Mouse (Mus musculus) lung, embryonic 14.5 days (tissue): ENCODE measurements at regions not wholly inside any gene's neighbourhood (a gene's known extent, or its start where the extent isn't known, plus 50 kb on each side); places are given as distances from the start of the nearest gene placed in this dataset.

Experiments used
- ATAC-seq: fragments of 200-750 bp; cut with Nextera tagmentation; 2 replicates; pipeline ENCODE4 v1.8.0; 2017; ENCODE audit warnings: mild to moderate bottlenecking, moderate TSS enrichment, moderate library complexity; ENCODE audit not compliant: insufficient read depth
- DNase-seq: peaks from one replicate; pipeline ENCODE4 v3.0.0-alpha.2; 2015
- H3K27ac ChIP-seq: fragments of 300-500 bp; sonication (generic); 2 replicates; pipeline ENCODE4 v1.5.1; 2014; ENCODE audit warnings: low read depth, mild to moderate bottlenecking, moderate library complexity
- H3K27me3 ChIP-seq: fragments of 300-500 bp; sonication (generic); 2 replicates; pipeline ENCODE4 v1.6.1; 2014; ENCODE audit warnings: low read length, control low read depth; ENCODE audit not compliant: insufficient read depth
- H3K36me3 ChIP-seq: fragments of 300-500 bp; sonication (generic); 2 replicates; pipeline ENCODE4 v1.6.1; 2014; ENCODE audit warnings: control low read depth; ENCODE audit not compliant: insufficient read depth
- H3K4me1 ChIP-seq: fragments of 300-500 bp; sonication (generic); 2 replicates; pipeline ENCODE4 v1.6.1; 2014; ENCODE audit warnings: antibody characterized with exemption, control low read depth; ENCODE audit not compliant: insufficient read depth
- H3K4me2 ChIP-seq: fragments of 300-500 bp; sonication (generic); 2 replicates; pipeline ENCODE4 v1.6.1; 2014; ENCODE audit warnings: mild to moderate bottlenecking
- H3K4me3 ChIP-seq: fragments of 300-500 bp; sonication (generic); 2 replicates; pipeline ENCODE4 v1.5.1; 2014; ENCODE audit warnings: low read depth, low read length
- H3K9ac ChIP-seq: fragments of 300-500 bp; sonication (generic); 2 replicates; pipeline ENCODE4 v1.6.1; 2014
- H3K9me3 ChIP-seq: fragments of 300-500 bp; sonication (generic); 2 replicates; pipeline ENCODE4 v1.6.1; 2016; ENCODE audit warnings: low read depth, low read length, control low read depth
- CTCF ChIP-seq: IDR thresholded peaks from 2 replicates; pipeline ENCODE4 v1.5.1; 2016; ENCODE audit warnings: antibody characterized with exemption, low read depth
- WGBS: fragments of 180-500 bp; shearing (Covaris S2); extraction: QIAGEN DNeasy Blood & Tissue Kit; methylation state at CpG from one replicate; pipeline ENCODE4 v1.1.7; 2014; 5-methylcytosine and 5-hydroxymethylcytosine counted together

DNA sequence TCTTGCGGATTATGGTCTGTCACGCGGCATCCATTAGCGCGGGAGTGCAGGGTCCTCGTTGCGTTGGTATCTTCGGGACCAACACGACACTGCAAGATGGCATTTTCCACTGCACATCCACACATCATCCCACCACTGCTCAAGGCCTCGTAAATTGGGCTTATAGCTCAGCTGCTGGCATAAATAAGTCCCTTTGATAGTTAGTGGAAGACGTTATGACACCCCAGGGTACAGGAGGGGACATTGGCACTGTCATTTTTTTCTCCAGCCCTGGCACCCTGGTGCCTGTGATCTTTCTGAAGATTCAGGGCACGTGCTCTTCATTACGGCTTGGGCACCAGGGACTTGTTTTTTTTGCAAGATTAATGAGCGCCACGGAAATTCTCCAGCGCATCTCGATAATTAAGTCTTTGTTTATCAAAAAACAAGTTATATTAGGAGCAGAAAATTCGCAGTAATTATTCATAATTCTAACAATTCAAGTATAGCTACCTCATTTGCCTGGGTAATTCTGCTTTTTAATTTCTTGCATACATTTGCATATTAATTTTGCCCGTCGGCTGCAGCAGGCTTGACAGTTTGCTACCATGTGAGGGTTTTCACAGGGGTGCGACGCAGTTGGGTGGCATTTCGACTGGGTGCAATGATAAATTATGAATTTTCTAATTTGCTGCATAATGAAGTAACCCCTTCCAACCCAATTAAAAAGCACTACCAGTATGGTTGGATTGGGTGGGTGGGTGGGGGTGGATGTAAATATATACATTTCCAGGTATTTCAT, 119.1 kb downstream of the Vrk1 start:
- WGBS, result 90% methylated on average over 23 of the region's 23 CpGs
- Histone ChIP-seq H3K9ac (no peak overlapping the region), H3K9me3 (no peaks in the 10 kb centered on the region), H3K27ac (no peak overlapping the region), H3K4me2 (no peak overlapping the region), H3K36me3 (no peaks in the 10 kb centered on the region), H3K27me3 (no peaks in the 10 kb centered on the region), H3K4me3 (no peak overlapping the region), H3K4me1 (no peaks in the 10 kb centered on the region)
- ATAC-seq, result no peak
- DNase-seq, result no peak
- TF ChIP-seq CTCF, result no peak

DNA sequence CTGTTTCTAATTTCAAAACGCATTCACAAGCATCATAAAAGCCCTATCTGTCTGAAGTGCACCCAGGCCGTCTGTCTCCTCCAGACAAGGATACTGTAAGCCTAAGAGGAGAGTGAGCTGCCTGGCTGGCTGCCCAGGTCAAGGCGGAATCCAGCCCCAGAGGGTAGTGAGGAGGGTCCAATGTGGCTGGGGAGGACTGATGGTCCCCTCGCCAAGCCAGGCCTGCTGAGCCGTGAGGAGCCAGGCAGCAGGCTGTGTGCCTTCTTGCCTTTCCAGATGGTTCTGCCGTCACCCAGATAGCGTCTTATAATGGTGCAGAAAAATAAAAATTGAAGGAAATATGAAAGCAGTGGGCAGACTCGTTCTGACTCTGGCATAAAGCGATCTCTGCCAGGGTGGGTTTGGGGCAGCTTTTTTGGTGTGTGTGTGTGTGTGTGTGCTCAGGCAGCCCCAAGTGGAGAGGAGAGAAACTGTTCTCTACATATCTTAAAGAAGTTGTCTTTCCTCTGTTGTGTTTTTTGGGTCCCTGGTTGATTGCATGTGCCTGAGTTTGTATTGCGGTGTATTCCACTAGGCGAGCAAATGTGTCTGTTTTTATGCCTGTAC, 120.1 kb downstream of the Vrk1 start:
- Histone ChIP-seq H3K36me3 (no peaks in the 10 kb centered on the region), H3K9me3 (no peaks in the 10 kb centered on the region), H3K27me3 (no peaks in the 10 kb centered on the region), H3K4me2 (no peak overlapping the region), H3K27ac (no peak overlapping the region), H3K9ac (no peak overlapping the region), H3K4me3 (no peak overlapping the region), H3K4me1 (no peaks in the 10 kb centered on the region)
- WGBS, result 66% methylated on average over 11 of the region's 11 CpGs
- DNase-seq, result no peak
- ATAC-seq, result no peak
- no peak for TF ChIP-seq CTCF

DNA sequence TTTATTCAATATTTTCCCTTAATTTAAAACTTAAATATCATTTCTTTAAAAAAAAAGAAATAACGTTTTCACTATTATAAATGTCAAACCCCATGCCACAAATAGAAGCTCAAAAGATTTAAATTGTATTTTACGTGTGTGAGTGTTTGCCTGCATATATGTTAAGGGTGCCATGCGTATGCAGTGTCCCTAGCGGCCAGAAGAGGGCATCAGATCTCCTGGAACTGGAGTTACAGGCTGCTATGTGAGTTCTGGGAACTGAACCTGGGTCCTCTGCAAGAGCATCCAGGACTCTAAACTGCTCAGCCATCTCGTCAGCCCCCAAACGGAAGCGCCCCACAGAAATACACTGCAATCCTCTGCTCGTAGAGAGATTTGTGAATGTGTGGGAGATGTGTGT, 122.7 kb downstream of the Vrk1 start:
- Histone ChIP-seq H3K4me1 (no peaks in the 10 kb centered on the region), H3K9ac (no peak overlapping the region), H3K4me3 (no peak overlapping the region), H3K4me2 (no peak overlapping the region), H3K27ac (no peak overlapping the region), H3K36me3 (no peaks in the 10 kb centered on the region), H3K27me3 (no peaks in the 10 kb centered on the region), H3K9me3 (no peaks in the 10 kb centered on the region)
- ATAC-seq (no peak), DNase-seq (no peak)
- 86% methylated on average over 8 of the region's 8 CpGs for WGBS
- no peak; the same call in 1 of the 2 replicates for TF ChIP-seq CTCF

DNA sequence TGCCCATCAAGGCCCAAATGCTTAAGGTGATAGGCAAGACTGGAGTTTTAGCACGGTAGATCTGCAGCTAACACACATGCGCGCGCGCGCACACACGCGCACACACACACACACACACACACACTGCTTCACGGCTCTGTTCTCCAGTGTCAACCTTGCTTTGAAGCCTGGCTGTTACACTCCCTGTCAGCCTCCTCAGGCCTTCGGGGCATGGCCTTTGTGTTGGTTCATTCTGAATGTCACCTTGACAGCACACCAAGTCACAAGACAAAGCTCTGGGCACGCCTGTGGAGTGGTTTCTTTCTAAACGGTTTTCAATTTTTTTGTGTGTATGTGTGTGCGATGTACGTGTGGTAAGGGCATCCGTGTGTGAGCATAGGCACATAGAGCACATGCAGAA, 128.4 kb downstream of the Vrk1 start:
- no peak overlapping the region for H3K9ac ChIP-seq
- no peak overlapping the region for H3K27ac ChIP-seq
- no peak for TF ChIP-seq CTCF
- H3K27me3 ChIP-seq, result no peaks in the 10 kb centered on the region
- H3K4me1 ChIP-seq, result no peaks in the 10 kb centered on the region
- WGBS, result 88% methylated on average over 15 of the region's 15 CpGs
- no peak for DNase-seq
- H3K4me3 ChIP-seq, result no peak overlapping the region
- no peaks in the 10 kb centered on the region for H3K9me3 ChIP-seq
- no peaks in the 10 kb centered on the region for H3K36me3 ChIP-seq
- H3K4me2 ChIP-seq, result no peak overlapping the region
- no peak for ATAC-seq

DNA sequence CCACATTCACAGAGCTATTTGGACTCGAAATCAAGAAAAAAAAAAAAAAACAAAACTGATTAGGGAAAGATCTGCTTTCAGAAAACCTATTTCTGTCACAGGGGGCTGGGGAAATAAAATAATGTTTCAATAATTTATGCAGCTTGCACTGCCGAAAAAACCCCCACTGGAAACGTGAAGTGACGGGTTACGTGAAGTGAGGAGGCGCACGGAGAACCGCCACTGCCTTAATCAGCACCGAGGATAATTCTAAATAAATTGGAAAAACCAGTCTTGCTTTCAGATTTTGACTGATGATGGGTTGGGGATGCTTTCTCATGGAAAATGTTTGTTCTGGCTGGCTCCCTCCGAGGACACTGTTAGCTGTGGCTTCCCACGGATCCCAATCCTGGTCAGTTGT, 129.5 kb downstream of the Vrk1 start:
- H3K9me3 ChIP-seq, result no peaks in the 10 kb centered on the region
- no peaks in the 10 kb centered on the region for H3K4me1 ChIP-seq
- no peak overlapping the region for H3K4me2 ChIP-seq
- no peak overlapping the region for H3K27ac ChIP-seq
- no peak for DNase-seq
- ATAC-seq, result no peak
- 74% methylated on average over 11 of the region's 11 CpGs for WGBS
- no peak for TF ChIP-seq CTCF
- no peak overlapping the region for H3K9ac ChIP-seq
- H3K4me3 ChIP-seq, result no peak overlapping the region
- no peaks in the 10 kb centered on the region for H3K27me3 ChIP-seq
- no peaks in the 10 kb centered on the region for H3K36me3 ChIP-seq

DNA sequence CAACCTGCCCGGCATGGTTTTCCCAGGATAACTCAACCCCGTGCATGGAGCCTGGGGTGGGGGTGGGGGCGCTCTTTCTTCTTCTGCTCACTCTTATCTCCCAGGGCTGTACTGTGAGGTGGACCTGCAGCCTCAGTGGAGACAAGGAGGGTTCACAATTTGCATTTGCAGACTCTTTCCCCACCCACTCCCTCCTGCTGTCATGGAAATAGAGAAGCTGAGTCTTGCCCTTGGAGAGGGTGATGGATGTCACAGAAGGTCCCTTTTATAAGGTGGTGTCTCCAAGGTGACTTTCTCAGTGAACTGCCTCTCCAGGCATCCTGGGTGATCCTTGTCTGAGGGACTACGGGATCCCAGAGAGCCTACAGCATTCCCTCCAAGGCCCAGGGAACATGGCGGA, 129.9 kb downstream of the Vrk1 start:
- Histone ChIP-seq H3K9me3 (no peaks in the 10 kb centered on the region), H3K9ac (no peak overlapping the region), H3K4me2 (no peak overlapping the region), H3K36me3 (no peaks in the 10 kb centered on the region), H3K4me1 (no peaks in the 10 kb centered on the region), H3K4me3 (no peak overlapping the region), H3K27ac (no peak overlapping the region), H3K27me3 (no peaks in the 10 kb centered on the region)
- no peak for ATAC-seq
- WGBS, result 63% methylated on average over 5 of the region's 5 CpGs
- no peak for DNase-seq
- no peak for TF ChIP-seq CTCF

DNA sequence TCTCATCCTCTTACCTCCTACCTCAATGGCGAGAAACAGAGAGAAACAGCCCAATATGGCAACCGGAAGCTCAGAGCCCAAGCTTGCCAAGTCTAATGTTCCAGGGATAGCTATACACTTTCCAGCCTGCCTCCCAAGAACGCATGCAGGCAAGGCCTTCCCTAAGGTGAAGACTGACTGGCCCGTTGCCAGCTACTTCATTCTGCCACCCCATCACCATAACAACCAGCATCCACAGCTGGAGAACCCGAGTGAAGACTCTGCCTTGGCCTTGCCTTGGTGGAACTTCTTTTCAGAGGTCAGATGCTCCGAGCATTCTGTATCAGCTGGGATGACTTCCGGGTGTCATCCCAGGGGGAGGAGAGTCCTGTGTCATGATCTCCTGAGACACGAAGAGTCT, 130.6 kb downstream of the Vrk1 start:
- H3K36me3 ChIP-seq, result no peaks in the 10 kb centered on the region
- TF ChIP-seq CTCF, result no peak
- H3K4me2 ChIP-seq, result no peak overlapping the region
- WGBS, result 61% methylated on average over 8 of the region's 8 CpGs
- H3K9me3 ChIP-seq, result no peaks in the 10 kb centered on the region
- H3K4me3 ChIP-seq, result no peak overlapping the region
- ATAC-seq (no peak), DNase-seq (peak; percentile 8)
- no peaks in the 10 kb centered on the region for H3K4me1 ChIP-seq
- H3K27me3 ChIP-seq, result no peaks in the 10 kb centered on the region
- no peak overlapping the region for H3K9ac ChIP-seq
- H3K27ac ChIP-seq, result no peak overlapping the region
